Mouse (Mus musculus) E14TG2a.4 (cell line): ENCODE results near the gene Smg9.
A peak's percentile ranks its signal among the peaks of the same experiment; 100 is the strongest.

Source experiments
- H3K27me3 ChIP-seq: 2 replicates; pipeline ENCODE4 v1.6.1; 2014; ENCODE audit warnings: low read length, control low read depth; ENCODE audit not compliant: insufficient read depth
- H3K36me3 ChIP-seq: 2 replicates; pipeline ENCODE4 v1.6.1; 2014; ENCODE audit warnings: low read length, control low read depth; ENCODE audit not compliant: insufficient read depth
- H3K4me1 ChIP-seq: replicated peaks from 2 replicates; pipeline ENCODE4 v1.6.1; 2014; ENCODE audit warnings: low read depth, low read length, control low read depth
- H3K4me3 ChIP-seq: replicated peaks from 2 replicates; pipeline ENCODE4 v1.5.1; 2014; ENCODE audit warnings: mild to moderate bottlenecking, low read length
- H3K9me3 ChIP-seq: 2 replicates; pipeline ENCODE4 v1.6.1; 2014; ENCODE audit warnings: low read length, control low read depth
- CTCF ChIP-seq: conservative IDR thresholded peaks from 2 replicates; pipeline ENCODE4 v1.5.1; 2014; ENCODE audit warnings: low read length
- NANOG ChIP-seq: IDR thresholded peaks from 2 replicates; pipeline ENCODE4 v1.6.1; 2014; ENCODE audit warnings: borderline replicate concordance, low read length, mixed read lengths
- POU5F1 ChIP-seq: IDR thresholded peaks from 2 replicates; pipeline ENCODE4 v1.6.1; 2014; ENCODE audit warnings: low read length, borderline replicate concordance

Smg9 gene

GRCm38 (mm10) chr7:24399256-24400081 is at the start of gene Smg9:
Gene Smg9, plus strand, starts transcription at chr7:24399619.
- Histone ChIP-seq H3K27me3 (no peaks in the 10 kb centered on the region), H3K36me3 (peaks cover 14% of the 10 kb centered on the region), H3K9me3 (no peaks in the 10 kb centered on the region), H3K4me1 (peaks cover 46% of the 10 kb centered on the region), H3K4me3 (peak within 1 kb of the TSS; percentile 79)
- TF ChIP-seq CTCF, result no peak
- no peak for TF ChIP-seq NANOG
- no peak for TF ChIP-seq POU5F1

- TF ChIP-seq NANOG (no peak), POU5F1 (no peak), CTCF (no peak)
- Histone ChIP-seq H3K27me3 (peaks cover 36% of the 10 kb centered on the region), H3K9me3 (peaks cover 4% of the 10 kb centered on the region; the same call in 1 of the 2 replicates), H3K36me3 (no peaks in the 10 kb centered on the region), H3K4me1 (peaks cover 13% of the 10 kb centered on the region), H3K4me3 (no peak overlapping the region)
Measured at GRCm38 (mm10) chr7:24355646-24356045, 43.8 kb upstream of the Smg9 start.

DNA sequence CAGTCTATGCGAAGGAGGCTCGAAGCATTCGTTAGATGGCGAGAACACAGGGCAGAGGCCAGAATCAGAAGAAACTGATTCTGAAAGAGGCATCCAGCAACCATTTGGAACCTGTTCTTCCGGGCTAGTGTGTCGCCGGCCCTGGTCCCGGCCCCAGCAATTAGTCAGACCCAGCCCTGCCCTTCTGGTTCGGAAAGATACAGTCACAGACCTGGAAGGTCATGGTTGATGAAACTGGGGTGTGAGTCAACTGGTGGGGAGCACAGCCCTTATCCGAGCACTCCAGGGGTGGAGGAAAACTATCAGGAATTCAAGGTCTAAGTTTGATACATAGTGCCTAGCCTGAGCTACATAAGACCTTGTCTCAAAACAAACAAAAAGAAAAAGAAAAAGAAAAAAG is 43.3 kb upstream of the Smg9 start:
- Histone ChIP-seq H3K36me3 (no peaks in the 10 kb centered on the region), H3K4me3 (no peak overlapping the region), H3K27me3 (peaks cover 34% of the 10 kb centered on the region), H3K4me1 (peaks cover 13% of the 10 kb centered on the region), H3K9me3 (peaks cover 4% of the 10 kb centered on the region; the same call in 1 of the 2 replicates)
- TF ChIP-seq CTCF (no peak), NANOG (no peak), POU5F1 (no peak)

GRCm38 (mm10) chr7:24357899-24358298 is 41.5 kb upstream of the Smg9 start:
- peaks cover 16% of the 10 kb centered on the region for H3K27me3 ChIP-seq
- TF ChIP-seq CTCF (peak; percentile 78), NANOG (no peak)
- peaks cover 4% of the 10 kb centered on the region; the same call in 1 of the 2 replicates for H3K9me3 ChIP-seq
- H3K4me1 ChIP-seq, result peaks cover 6% of the 10 kb centered on the region
- no peaks in the 10 kb centered on the region for H3K36me3 ChIP-seq
- H3K4me3 ChIP-seq, result no peak overlapping the region

DNA sequence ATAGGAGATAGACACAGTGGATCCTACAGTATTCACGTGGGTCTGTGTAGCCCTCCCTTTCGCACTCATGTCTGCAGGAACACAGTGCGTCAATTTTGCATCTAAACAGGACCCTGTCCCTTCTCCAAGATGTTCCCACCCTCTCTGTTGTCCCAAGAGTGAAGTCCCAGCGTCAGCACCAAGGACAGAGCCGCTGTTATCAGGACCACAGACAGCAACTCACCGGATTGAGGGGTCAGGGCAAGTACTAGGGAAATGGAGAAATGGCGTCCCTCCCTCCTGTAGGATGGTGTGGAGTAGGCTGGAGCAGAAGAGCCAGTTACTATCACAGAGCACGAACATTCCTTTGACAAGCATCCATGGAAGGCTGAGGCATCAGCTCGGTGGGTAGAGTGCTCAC is 40.1 kb upstream of the Smg9 start:
- peaks cover 6% of the 10 kb centered on the region for H3K4me1 ChIP-seq
- no peak overlapping the region for H3K4me3 ChIP-seq
- TF ChIP-seq NANOG (no peak), POU5F1 (no peak), CTCF (no peak)
- peaks cover 4% of the 10 kb centered on the region; the same call in 1 of the 2 replicates for H3K9me3 ChIP-seq
- H3K36me3 ChIP-seq, result no peaks in the 10 kb centered on the region
- H3K27me3 ChIP-seq, result peaks cover 13% of the 10 kb centered on the region

- Histone ChIP-seq H3K36me3 (no peaks in the 10 kb centered on the region), H3K4me3 (no peak overlapping the region), H3K9me3 (peaks cover 4% of the 10 kb centered on the region; the same call in 1 of the 2 replicates), H3K4me1 (peaks cover 11% of the 10 kb centered on the region), H3K27me3 (peaks cover 20% of the 10 kb centered on the region)
- TF ChIP-seq NANOG (no peak), CTCF (peak; percentile 80)
Measured at GRCm38 (mm10) chr7:24361001-24361400, 38.4 kb upstream of the Smg9 start.

DNA sequence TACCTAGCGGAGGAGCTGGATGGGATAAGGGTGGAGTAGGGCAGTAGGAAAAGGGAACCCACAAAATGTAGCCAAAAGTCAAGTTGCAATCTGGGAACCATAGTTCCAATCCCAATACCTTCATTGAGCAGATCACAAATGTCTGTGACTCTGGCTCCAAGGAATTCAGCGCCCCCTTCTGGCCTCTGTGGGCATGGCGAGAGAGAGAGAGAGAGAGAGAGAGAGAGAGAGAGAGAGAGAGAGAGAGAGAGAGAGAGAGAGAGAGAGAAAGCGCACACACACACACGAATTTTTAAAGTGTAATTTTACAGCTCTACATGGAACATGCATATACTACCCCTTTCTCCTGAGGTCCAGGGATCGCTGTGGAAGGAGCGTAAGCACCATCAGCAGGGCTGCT is 36.2 kb upstream of the Smg9 start:
- H3K4me1 ChIP-seq, result peaks cover 9% of the 10 kb centered on the region
- H3K4me3 ChIP-seq, result no peak overlapping the region
- peaks cover 25% of the 10 kb centered on the region for H3K27me3 ChIP-seq
- no peaks in the 10 kb centered on the region for H3K9me3 ChIP-seq
- TF ChIP-seq POU5F1, result no peak
- no peak for TF ChIP-seq NANOG
- peak; percentile 56 for TF ChIP-seq CTCF
- no peaks in the 10 kb centered on the region for H3K36me3 ChIP-seq

DNA sequence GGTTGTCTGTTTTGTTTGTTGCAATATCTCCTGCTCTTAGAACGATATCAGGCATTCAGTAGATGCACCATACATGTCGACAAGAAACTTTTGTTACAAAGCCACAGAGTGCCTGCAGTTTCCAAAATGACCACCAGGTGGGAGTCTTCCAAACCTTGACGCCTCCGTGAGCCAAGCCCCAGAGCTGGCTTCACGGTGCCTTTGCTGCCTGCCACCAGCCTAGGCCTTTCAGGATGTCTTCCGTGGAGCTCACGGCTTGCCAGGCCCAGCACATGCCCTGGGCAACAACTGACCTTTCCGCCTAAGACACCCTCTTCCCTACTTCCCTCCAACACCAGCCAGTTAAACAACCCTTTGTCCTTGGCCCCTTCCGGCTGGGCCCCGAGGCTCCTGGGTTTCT is 34.6 kb upstream of the Smg9 start:
- no peaks in the 10 kb centered on the region for H3K9me3 ChIP-seq
- no peaks in the 10 kb centered on the region for H3K36me3 ChIP-seq
- H3K4me1 ChIP-seq, result peaks cover 13% of the 10 kb centered on the region
- H3K27me3 ChIP-seq, result peaks cover 32% of the 10 kb centered on the region
- TF ChIP-seq POU5F1 (no peak), CTCF (peak; percentile 81), NANOG (no peak)
- H3K4me3 ChIP-seq, result no peak overlapping the region
